Mouse (Mus musculus): ENCODE results near the gene Specc1l. TPM values are rescaled to one million over a fixed set of nuclear protein-coding genes. Genes with fewer than 3 reads are reported as not detected.

The Specc1l gene
- polyA plus RNA-seq, 1 experiment from 2014 or later: 5.6 TPM

DNA sequence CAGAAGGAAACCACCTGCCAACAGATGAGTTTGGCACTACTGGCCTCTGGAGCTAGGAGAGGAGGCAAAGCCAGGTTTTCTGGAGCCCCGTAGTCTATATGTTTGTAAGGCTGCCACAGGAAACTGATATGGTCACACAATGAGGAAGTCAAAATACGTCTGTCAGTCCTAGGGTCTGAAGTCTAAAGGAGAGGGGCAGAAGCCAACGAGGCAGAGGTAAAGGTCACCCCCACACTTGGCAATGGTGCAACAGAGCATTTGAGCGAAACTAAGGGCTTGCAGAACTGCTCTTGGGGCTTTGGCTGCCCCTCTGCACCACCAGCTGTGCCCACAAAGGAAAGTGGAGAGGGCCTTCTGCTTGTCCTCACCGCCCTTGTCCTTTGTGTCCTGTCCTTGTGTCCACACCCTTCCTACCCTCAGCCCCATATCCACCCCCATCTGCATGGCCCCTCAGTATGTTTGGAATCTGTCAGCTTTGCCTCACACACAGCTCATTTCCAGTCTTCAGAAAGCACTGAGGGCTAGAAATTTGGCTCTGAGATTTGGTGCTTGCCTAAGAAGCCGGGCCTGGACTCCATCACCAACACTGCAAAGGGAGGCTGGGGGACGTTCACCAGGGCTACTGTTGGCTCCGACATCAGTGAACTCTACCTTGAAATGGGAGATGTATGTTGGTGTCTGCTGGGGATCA, 24.4 kb upstream of the Specc1l start:
- H3K27me3 ChIP-seq: no peaks in the 10 kb centered on the region
- H3K36me3 ChIP-seq: 0 out of 2 replicates have a peak, but pooled peaks cover 5% of the 10 kb centered on the region
- no peaks in the 10 kb centered on the region for H3K9me3 ChIP-seq (replicated peaks)
- DNase-seq (no peak), ATAC-seq (ENCODE audit: low read depth) (0 out of 2 replicates have a peak, but pooled peaks have one; percentile 18)
- no peak overlapping the region for H3K9ac ChIP-seq
- 41% methylated on average over 8 of the region's 8 CpGs for WGBS (ENCODE audit: insufficient replicate concordance)
- H3K4me1 ChIP-seq (replicated peaks): peaks cover 11% of the 10 kb centered on the region
- no peak overlapping the region for H3K27ac ChIP-seq
- H3K4me3 ChIP-seq (replicated peaks): no peak overlapping the region
- no peak overlapping the region for H3K4me2 ChIP-seq

DNA sequence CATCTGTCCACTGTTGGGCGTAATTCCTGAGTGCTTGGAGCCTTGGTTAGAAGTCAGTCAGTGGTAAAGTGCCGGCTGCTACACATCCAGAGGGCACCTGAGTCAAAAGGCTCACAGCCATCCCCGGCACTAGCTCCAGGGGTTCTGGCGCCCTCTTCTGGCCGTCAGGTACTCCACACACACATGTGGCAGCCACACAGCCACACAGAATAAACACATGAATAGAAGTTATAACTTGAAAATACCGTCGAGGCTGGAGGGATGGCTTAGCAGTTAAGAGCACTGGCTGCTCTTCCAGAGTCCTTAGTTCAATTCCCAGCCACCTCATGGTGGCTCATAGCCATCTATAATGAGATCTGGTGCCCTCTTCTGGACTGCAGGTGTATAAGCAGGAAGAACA, 20.2 kb upstream of the Specc1l start:
- DNase-seq (no peak), ATAC-seq (ENCODE audit: low read depth) (no peak)
- Histone ChIP-seq H3K9me3 (replicated peaks) (no peaks in the 10 kb centered on the region), H3K9ac (no peak overlapping the region), H3K4me2 (no peak overlapping the region), H3K4me1 (replicated peaks) (peaks cover 11% of the 10 kb centered on the region), H3K4me3 (replicated peaks) (no peak overlapping the region), H3K27me3 (no peaks in the 10 kb centered on the region), H3K27ac (no peak overlapping the region), H3K36me3 (no peaks in the 10 kb centered on the region)
- 36% methylated on average over 7 of the region's 7 CpGs for WGBS (ENCODE audit: insufficient replicate concordance)

DNA sequence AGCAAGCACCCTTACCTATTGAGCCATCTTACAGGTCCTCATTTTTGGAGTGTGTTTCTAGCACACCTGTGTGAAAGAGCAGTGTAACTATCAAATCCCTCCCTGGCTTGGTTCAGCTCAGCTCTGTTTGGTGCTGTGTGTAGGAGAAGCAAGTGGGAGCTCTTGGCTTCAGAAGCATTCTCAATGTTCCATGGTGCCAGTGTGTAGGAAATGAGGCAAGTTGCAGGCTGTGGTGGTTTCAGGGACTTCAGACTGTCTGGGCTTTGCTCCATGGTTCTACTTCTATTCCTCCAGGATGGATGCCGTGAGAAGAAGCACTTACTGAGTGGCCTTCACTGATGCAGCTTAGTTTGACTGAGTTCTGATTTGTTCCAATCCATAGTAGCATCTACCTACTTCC, 14.1 kb upstream of the Specc1l start:
- Histone ChIP-seq H3K27me3 (no peaks in the 10 kb centered on the region), H3K4me1 (replicated peaks) (no peaks in the 10 kb centered on the region), H3K9me3 (replicated peaks) (no peaks in the 10 kb centered on the region), H3K27ac (no peak overlapping the region), H3K9ac (no peak overlapping the region), H3K4me2 (no peak overlapping the region), H3K36me3 (no peaks in the 10 kb centered on the region), H3K4me3 (replicated peaks) (no peak overlapping the region)
- 60% methylated on average over 1 of the region's 1 CpGs for WGBS (ENCODE audit: insufficient replicate concordance)
- DNase-seq (no peak), ATAC-seq (ENCODE audit: low read depth) (no peak)

DNA sequence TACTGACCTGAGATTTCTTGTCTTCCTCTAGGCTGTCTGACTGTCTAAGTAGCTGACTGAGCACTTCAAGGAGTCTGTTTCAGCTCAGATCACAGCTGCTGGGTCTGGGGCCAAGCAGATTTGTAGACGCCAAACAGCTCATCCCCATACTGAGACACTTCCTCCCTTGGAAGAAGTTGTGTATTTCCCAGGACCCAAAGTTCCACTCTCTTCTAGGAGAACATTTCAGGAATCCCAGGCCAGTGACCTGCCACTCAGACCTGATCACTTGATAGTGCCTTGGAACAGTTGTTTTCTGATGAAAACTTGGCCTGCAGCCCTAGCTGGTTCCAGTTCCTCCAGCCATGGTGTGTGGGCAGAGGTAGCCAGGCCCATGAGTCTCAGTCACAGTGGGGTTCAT, 11.1 kb upstream of the Specc1l start:
- H3K9me3 ChIP-seq (replicated peaks): no peaks in the 10 kb centered on the region
- no peak overlapping the region for H3K9ac ChIP-seq
- H3K4me3 ChIP-seq (replicated peaks): no peak overlapping the region
- WGBS (ENCODE audit: insufficient replicate concordance): 53% methylated on average over 1 of the region's 1 CpGs
- no peaks in the 10 kb centered on the region for H3K4me1 ChIP-seq (replicated peaks)
- no peaks in the 10 kb centered on the region for H3K27me3 ChIP-seq
- H3K36me3 ChIP-seq: no peaks in the 10 kb centered on the region
- H3K27ac ChIP-seq: no peak overlapping the region
- no peak overlapping the region for H3K4me2 ChIP-seq
- DNase-seq: no peak
- ATAC-seq (ENCODE audit: low read depth): no peak

DNA sequence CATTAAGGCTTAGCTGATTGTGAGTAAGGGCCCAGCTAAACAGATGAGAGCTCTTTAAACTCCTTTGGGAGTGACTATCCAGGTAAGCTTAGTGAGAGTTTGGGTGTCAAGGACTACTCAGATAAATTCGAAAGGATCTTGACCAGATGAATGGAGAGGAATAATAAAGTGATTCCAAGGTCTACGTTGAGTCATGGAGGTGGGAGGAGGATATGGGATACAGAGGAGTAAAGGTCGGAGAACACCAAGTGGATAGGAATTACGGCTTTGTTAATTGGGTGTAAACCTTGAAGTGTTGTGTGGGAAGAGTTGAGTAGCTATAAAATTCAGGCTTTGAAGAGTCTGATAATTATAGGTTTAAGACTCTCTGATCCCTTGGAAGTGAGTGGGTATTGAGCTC, 5.7 kb upstream of the Specc1l start:
- no peak overlapping the region for H3K4me3 ChIP-seq (replicated peaks)
- no peaks in the 10 kb centered on the region for H3K36me3 ChIP-seq
- no peak overlapping the region for H3K27ac ChIP-seq
- H3K4me2 ChIP-seq: no peak overlapping the region
- 65% methylated on average over 4 of the region's 4 CpGs for WGBS (ENCODE audit: insufficient replicate concordance)
- H3K27me3 ChIP-seq: no peaks in the 10 kb centered on the region
- no peak overlapping the region for H3K9ac ChIP-seq
- H3K4me1 ChIP-seq (replicated peaks): peaks cover 1% of the 10 kb centered on the region
- no peak for DNase-seq
- no peak for ATAC-seq (ENCODE audit: low read depth)
- no peaks in the 10 kb centered on the region for H3K9me3 ChIP-seq (replicated peaks)

DNA sequence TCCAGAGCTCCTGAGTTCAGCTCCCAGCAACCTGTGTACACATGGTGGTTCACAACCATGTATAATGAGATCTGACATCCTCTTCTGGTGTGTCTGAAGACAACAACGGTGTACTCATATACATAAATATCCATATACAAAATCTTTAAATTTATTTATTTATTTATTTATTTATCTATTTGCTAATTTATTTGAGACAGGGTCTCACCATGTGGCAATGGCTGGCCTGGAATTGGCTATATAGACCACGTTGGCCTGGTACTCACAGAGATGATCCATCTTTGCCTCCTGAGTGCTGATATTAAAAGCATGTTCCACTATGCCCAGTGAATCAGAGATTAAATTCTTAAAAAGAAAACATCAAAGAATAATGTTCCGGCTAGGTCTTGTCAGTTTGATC, 1.0 kb upstream of the Specc1l start:
- Histone ChIP-seq H3K4me1 (replicated peaks) (peaks cover 26% of the 10 kb centered on the region), H3K4me3 (replicated peaks) (no peak overlapping the region), H3K4me2 (no peak overlapping the region), H3K27ac (no peak overlapping the region), H3K36me3 (no peaks in the 10 kb centered on the region), H3K9ac (no peak overlapping the region), H3K9me3 (replicated peaks) (no peaks in the 10 kb centered on the region), H3K27me3 (no peaks in the 10 kb centered on the region)
- whole genome bisulfite sequencing (ENCODE audit: insufficient replicate concordance): 82% methylated on average over 3 of the region's 3 CpGs
- DNase-seq (no peak), ATAC-seq (ENCODE audit: low read depth) (no peak)

DNA sequence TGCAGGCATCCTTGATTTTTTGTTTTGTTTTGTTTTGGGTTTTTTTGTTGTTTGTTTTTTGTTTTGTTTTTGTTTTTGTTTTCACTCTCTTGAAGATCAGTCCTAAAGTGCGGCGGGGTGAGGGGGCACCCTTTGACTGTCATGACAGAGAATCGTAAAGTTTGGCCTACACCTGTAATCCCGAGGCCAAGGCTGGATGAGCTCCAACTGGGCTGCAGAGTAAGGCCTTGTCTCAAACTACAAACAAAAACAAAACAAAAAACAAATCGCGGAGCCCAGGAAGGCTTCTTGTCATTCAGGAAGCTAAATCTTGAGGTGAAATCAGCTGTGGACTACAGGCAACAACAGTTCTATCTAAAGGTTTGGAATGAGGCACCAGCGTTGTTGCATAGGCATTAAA, 1.1 kb downstream of the Specc1l start:
- no peaks in the 10 kb centered on the region for H3K36me3 ChIP-seq
- peaks cover 26% of the 10 kb centered on the region for H3K4me1 ChIP-seq (replicated peaks)
- H3K27ac ChIP-seq: no peak overlapping the region
- H3K9me3 ChIP-seq (replicated peaks): no peaks in the 10 kb centered on the region
- peak overlapping the region; percentile 85 for H3K4me3 ChIP-seq (replicated peaks)
- 57% methylated on average over 7 of the region's 7 CpGs for WGBS (ENCODE audit: insufficient replicate concordance)
- H3K4me2 ChIP-seq: peak overlapping the region; percentile 94
- ATAC-seq (ENCODE audit: low read depth) (no peak), DNase-seq (no peak)
- H3K9ac ChIP-seq: peak overlapping the region; percentile 91
- no peaks in the 10 kb centered on the region for H3K27me3 ChIP-seq

DNA sequence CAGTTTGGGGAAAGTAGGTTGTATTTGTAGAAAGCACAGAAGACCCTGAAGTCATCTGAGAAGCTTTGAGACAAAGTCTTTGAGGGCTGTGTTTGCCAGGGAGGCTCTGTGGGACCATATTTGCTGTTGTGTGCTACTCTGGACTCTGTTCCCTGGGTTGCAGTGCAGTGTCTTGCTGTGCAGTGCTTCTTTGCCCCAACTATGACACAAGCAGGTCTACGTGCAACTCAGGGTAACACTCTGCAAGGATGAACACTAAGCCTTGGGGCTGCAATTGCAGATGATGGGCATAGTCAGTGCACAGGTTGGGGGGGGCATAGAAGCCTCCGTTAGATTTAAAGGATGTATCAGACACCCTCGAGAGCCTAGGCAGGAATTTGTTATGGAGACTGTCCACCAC, 8.8 kb downstream of the Specc1l start:
- 66% methylated on average over 3 of the region's 3 CpGs for WGBS (ENCODE audit: insufficient replicate concordance)

DNA sequence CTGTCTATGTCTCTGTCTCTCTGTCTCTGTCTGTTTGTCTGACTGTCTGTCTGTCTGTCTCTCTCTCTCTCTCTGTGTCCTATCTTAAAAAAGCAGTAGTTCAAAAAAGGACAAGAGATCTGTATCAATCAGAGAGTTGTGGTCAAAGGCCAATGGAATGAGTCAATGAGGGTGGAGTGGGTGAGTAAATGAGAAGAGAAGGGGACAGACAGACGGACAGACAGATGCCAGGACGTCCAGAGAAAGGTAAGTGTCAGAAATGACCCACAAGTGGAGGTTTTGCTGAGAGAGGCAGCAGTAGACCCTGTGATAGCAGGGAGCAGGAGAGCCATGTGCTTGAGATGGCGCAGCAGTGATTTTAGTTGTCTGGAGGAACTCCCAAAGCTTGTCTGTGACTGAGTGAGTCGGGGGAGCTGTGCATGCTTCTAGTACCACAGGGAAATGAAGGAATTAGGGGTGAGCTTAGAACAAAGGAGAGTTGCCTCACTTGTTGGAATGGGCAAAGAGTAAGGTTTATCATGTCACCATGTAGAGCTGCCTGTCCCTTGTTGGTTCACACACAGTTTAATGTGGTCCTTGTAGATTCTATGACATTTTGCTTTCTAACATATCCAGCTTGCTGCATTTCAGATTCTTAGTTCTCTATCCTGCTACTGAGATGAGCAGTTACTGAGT, 10.2 kb downstream of the Specc1l start:
- 47% methylated on average over 4 of the region's 4 CpGs for WGBS (ENCODE audit: insufficient replicate concordance)
- Histone ChIP-seq H3K4me3 (replicated peaks) (no peak overlapping the region), H3K4me1 (replicated peaks) (peaks cover 44% of the 10 kb centered on the region), H3K27ac (peak overlapping the region; percentile 29; the same call in 1 of the 2 replicates), H3K27me3 (no peaks in the 10 kb centered on the region), H3K9ac (no peak overlapping the region), H3K36me3 (no peaks in the 10 kb centered on the region), H3K4me2 (no peak overlapping the region), H3K9me3 (replicated peaks) (no peaks in the 10 kb centered on the region)
- no peak for ATAC-seq (ENCODE audit: low read depth)
- no peak for DNase-seq

More for the DNA sequence above, 8.8 kb downstream of the Specc1l start:
- Histone ChIP-seq H3K9me3 (replicated peaks) (no peaks in the 10 kb centered on the region), H3K27me3 (no peaks in the 10 kb centered on the region), H3K4me1 (replicated peaks) (peaks cover 44% of the 10 kb centered on the region), H3K9ac (no peak overlapping the region), H3K36me3 (no peaks in the 10 kb centered on the region), H3K4me2 (no peak overlapping the region), H3K4me3 (replicated peaks) (no peak overlapping the region), H3K27ac (no peak overlapping the region)
- DNase-seq (no peak), ATAC-seq (ENCODE audit: low read depth) (no peak)

DNA sequence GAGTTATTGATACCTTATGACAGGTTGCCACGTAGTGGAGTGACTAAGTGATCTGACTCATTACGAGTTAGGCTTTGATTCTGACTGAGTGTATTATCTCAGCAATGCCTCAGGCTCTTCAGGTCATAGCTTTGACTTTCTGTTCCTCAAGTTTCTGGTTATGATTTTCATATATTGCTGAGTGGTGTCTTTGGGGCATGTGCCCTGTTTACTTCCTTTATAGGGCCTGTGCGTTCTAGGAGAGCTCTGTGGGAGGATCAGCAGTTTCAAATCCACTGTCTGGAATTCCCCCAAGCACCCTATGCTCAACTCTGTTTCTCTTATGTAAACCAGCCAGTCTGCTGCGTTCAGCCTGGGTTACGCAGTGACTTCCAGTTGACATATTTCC, 10.7 kb downstream of the Specc1l start:
- Histone ChIP-seq H3K4me3 (replicated peaks) (no peak overlapping the region), H3K4me2 (no peak overlapping the region), H3K9ac (no peak overlapping the region), H3K4me1 (replicated peaks) (peaks cover 48% of the 10 kb centered on the region), H3K36me3 (no peaks in the 10 kb centered on the region), H3K9me3 (replicated peaks) (no peaks in the 10 kb centered on the region), H3K27ac (peak overlapping the region; percentile 29; the same call in 1 of the 2 replicates), H3K27me3 (no peaks in the 10 kb centered on the region)
- 59% methylated on average over 5 of the region's 5 CpGs for WGBS (ENCODE audit: insufficient replicate concordance)
- ATAC-seq (ENCODE audit: low read depth) (no peak), DNase-seq (no peak)

DNA sequence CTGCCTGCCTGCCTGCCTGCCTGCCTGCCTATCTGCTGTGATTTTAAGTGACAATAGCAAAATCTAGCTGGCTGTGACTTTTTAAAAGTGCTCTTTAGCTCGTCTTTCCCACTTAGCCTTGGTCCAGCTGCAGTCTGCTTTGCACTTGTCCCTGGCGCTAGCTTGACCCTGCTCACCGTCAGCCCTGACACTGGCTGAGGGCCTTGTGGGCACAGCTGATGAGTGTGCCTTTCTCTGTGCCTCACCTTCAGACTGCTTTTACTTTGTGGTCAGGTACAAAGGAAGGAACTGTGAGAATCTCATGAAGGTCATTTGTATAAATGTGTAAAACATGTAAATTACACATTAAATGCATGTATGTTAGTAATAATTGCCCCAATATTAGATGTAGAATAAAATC, 12.3 kb downstream of the Specc1l start:
- no peaks in the 10 kb centered on the region for H3K27me3 ChIP-seq
- H3K36me3 ChIP-seq: 0 out of 2 replicates have a peak, but pooled peaks cover 1% of the 10 kb centered on the region
- H3K9ac ChIP-seq: no peak overlapping the region
- no peak overlapping the region for H3K27ac ChIP-seq
- no peaks in the 10 kb centered on the region for H3K9me3 ChIP-seq (replicated peaks)
- WGBS (ENCODE audit: insufficient replicate concordance): 71% methylated on average over 3 of the region's 3 CpGs
- H3K4me3 ChIP-seq (replicated peaks): no peak overlapping the region
- H3K4me2 ChIP-seq: no peak overlapping the region
- ATAC-seq (ENCODE audit: low read depth) (no peak), DNase-seq (no peak)
- H3K4me1 ChIP-seq (replicated peaks): peaks cover 48% of the 10 kb centered on the region

DNA sequence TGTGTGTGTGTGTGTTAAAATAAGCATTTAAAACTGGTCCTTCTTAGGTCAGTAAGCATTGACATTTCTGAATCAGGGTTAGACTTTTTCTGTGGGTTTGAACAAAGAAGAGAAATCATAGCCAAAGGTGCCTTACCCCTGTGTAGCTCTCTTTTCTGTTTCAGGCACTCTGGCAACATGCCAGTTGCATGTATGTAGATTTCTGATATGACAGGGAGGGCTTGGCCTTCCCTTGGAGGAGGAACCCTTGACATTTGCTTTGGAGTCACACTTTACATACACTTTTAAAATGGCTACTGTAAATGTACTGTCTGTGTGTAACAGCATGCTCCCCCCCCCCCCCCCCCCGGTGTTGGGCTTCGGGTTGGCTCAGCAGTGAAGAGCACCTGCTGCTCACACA, 12.8 kb downstream of the Specc1l start:
- H3K9me3 ChIP-seq (replicated peaks): no peaks in the 10 kb centered on the region
- H3K4me2 ChIP-seq: no peak overlapping the region
- H3K27ac ChIP-seq: no peak overlapping the region
- ATAC-seq (ENCODE audit: low read depth) (no peak), DNase-seq (no peak)
- 0 out of 2 replicates have a peak, but pooled peaks cover 4% of the 10 kb centered on the region for H3K36me3 ChIP-seq
- no peak overlapping the region for H3K9ac ChIP-seq
- WGBS (ENCODE audit: insufficient replicate concordance): 28% methylated on average over 2 of the region's 2 CpGs
- no peaks in the 10 kb centered on the region for H3K27me3 ChIP-seq
- no peak overlapping the region for H3K4me3 ChIP-seq (replicated peaks)
- peaks cover 47% of the 10 kb centered on the region for H3K4me1 ChIP-seq (replicated peaks)

Data from liver, embryonic 13.5 days (tissue).